Mouse (Mus musculus): ENCODE measurements at regions not wholly inside any gene's neighbourhood (a gene's known extent, or its start where the extent isn't known, plus 50 kb on each side); places are given as distances from the start of the nearest gene placed in this dataset.

DNA sequence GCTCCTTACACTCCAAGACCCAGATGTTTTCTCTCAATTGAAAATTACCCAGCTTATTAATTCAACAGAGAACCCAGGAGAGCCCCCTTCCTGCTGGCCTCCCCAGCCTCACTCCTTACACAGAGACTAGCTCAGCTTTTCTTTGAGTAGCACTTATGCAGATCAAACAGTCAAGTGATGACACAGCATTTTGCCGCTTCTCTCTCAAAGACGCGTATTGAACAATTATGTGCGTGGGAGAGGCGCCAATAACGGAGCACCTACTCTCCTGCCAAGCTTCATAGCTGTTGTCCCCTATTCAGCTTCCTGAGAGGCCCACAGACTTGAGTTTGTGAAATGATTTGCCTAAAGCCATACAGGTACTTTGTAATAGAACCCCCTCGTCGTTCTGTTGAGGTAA, 428.5 kb downstream of the Fut8 start:
- DNase-seq (ENCODE audit: low spot score in 2 of 2) = peak in 1 of 2 experiments; percentile 28

DNA sequence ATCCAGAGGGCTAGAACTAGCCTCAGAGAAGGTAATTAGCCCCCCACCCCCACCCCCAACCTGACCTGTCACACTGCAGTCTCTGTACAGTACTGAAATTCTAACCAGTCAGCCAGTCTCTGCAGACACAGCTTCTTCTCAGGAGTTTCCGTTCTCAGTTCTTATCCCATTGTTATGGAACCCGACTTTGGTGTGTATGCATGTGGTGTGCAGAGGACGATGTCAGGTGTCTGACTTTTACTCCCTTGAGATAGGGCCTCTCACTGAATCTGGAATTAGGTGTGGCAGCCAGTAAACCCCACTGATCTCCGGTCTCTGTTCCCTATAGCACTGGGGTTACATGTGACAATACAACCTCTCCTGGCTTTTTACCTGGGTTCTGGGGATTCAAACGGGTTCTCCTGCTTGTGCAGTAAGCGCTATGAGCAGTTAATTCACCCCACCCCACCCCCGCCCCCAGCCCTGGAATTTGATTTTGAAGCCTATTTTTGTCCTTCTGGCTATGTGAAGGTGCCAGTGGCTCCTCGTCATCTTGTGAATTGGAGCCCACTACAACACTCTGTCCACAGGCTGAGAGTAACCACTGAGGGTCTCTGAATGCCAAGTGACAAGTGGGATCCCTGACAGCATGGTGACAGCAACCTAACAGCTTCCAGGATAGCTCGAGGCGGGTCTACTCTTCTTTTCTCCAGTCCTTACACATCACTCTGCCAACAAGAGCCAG, 429.4 kb downstream of the Fut8 start:
- no peak for DNase-seq (ENCODE audit: low spot score in 2 of 2)

DNA sequence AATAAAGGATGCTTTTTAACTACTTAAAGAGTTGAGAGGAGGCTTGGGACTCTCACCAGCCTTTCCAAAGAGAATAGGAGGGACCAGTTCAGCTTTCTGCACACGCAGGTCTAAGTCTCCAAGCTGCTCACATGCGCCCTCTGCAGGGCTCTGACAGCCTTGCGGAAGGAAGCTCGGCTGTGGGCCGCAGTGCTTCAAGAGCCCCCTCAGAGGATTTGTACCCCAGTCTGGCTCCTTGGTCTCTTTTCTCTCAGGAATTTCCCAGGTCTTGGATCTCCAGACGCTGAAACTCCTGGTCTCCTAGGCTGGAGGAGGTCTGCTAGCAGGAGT, 429.9 kb downstream of the Fut8 start:
- peak; percentile 33 to 72 for DNase-seq (ENCODE audit: low spot score in 2 of 2)

DNA sequence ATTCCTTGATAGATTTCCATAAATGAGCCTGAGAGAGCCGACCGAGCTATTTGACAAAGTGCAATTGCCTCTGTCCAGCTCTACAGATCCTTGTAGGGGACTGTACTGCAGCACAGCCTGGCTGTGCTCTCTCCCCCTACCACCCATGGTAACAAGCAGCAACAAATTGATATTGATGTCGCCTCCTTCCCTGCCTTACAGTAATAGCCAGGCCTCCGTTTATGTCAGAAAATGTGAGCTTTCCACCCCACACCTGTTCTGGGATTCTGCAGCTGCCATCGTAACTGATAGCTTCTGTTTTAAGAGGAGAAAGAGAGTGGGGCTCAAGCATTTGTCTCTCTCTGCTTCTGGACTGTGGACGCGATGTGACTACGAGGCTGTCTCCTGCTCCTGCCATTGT, 432.6 kb downstream of the Fut8 start:
- no peak for DNase-seq (ENCODE audit: low spot score in 2 of 2)

DNA sequence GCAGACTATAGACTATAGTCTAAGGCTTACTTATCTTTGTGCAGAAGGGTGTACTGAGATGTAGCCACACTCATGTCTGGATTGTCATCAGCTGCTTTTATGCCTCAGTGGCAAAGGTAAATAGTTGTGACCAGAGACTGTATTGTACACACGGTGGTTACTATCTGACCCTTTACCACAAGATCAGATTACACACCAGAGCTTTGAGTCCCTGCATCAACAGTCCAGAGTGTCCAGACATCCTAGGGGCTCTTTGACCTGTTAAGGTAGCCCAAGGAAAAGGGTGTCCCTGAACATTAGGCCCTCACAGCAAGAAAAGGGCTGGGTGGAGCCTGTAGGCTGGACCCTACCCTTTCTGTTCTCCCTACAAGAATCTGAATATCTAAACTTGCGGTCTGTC, 436.4 kb downstream of the Fut8 start:
- no peak for DNase-seq (ENCODE audit: low spot score in 2 of 2)

DNA sequence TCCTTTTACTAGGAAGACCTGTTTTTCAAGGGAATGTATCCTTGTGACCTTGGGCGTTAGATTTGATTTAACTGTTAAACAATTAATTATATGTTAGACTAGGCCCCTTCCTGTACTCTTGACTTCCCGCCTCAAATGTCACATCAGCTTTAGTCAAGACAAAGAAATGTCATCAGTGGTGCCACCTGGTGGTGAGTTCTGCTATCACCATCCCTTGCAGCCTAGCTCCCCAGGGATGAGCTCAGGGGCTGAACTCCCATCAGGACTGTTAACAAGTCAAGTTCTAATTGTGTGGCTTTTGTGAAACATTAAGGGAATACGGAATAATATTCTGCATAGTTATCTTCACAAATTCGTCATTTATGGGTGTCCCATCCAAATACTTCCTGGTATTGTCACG, 436.8 kb downstream of the Fut8 start:
- DNase-seq (ENCODE audit: low spot score in 2 of 2) = no peak

DNA sequence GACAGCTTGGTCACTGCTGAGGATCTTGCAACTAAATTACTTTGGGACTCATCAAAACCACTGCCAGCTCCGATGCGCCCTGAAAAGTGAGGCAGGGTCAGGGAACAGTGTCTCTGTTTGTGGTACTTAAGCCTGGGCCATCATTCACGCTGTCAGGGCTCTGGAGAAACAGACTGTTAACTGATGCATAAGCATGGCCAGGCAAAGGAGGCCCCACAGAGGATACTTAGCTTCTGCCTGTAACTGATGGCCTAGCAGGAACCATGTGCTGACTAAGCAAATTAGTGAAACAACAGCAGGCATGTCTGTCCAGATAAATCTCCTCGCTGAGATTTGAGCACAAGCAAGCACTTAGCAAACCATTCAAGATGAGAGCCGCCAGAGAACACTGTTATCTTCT, 440.1 kb downstream of the Fut8 start:
- no peak for DNase-seq (ENCODE audit: low spot score in 2 of 2)

DNA sequence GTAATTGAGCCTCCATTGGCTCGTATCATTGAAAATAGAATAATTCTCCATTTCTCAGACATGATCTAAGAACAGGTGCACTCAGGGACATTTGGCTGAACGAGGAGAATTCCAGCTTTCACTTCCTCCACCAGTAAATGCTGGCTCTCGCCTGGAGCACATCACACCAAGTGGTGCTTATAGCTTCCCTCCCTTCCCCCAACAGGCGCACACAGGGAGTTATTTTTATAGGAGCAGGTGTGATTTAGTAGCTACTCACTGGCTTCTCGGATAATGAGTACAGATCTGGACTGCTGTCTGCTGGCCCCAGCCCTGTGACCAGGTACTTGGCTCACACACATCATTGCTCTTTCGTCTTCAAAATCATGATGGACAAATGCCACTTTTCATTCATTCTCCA, 456.2 kb downstream of the Fut8 start:
- DNase-seq (ENCODE audit: low spot score in 2 of 2) = peak in 1 of 2 experiments; percentile 17

GRCm38 (mm10) chr12:77696039-77696631, 458.2 kb downstream of the Fut8 start:
- no peak for DNase-seq (ENCODE audit: low spot score in 2 of 2)

DNA sequence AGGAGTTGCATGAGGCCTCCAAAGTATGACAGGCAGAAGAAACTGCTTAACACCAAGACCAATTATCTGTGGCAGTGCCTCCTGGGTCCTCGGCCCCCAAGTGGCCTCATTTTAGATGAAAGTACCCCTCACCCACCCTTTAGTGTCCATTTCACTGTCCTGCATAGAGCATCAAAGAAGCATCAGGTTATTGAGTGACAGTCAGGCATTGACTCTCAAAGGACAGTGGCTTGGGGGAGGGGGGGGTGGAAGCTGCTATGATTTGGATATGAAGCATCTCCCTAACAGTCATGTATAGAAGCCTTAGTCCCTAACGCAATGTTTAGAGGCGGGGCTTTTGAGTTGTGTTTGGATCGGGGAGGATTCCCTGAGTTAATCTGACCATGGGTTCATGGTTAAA, 458.7 kb downstream of the Fut8 start:
- DNase-seq (ENCODE audit: low spot score in 2 of 2) = no peak

DNA sequence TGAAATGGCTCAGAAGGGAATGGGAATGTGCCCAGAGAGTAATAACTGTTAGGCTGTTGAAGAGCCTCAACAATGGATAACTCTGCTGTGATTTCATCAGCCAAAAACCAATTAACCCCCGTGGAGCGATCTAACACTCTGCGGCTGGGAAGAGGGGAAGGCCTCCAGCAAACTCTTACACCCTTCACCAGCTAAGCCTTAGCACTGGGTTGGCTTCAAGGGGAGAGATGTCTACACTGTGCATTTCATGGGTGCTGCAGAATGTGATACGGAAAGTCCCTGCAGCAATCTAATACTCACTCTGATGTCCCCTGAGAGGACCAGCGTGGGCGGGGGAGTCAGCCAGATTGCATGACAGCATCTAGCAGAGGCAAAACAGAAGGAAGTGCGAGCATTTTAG, 460.2 kb downstream of the Fut8 start:
- DNase-seq (ENCODE audit: low spot score in 2 of 2) = no peak

GRCm38 (mm10) chr12:77699896-77700605, 462.1 kb downstream of the Fut8 start:
- DNase-seq (ENCODE audit: low spot score in 2 of 2) = no peak

GRCm38 (mm10) chr12:77715506-77715905, 477.6 kb downstream of the Fut8 start:
- no peak for DNase-seq (ENCODE audit: low spot score in 2 of 2)

GRCm38 (mm10) chr12:77715979-77716378, 478.1 kb downstream of the Fut8 start:
- DNase-seq (ENCODE audit: low spot score in 2 of 2) = no peak

- no peak for DNase-seq (ENCODE audit: low spot score in 2 of 2)
These were observed 466.3 kb upstream of the Gm6657 start for GRCm38 (mm10) chr12:77727766-77728165.

- peak; percentile 37 for DNase-seq (ENCODE audit: low spot score in 2 of 2)
These were observed 454.8 kb upstream of the Gm6657 start for GRCm38 (mm10) chr12:77739047-77739760.

DNA sequence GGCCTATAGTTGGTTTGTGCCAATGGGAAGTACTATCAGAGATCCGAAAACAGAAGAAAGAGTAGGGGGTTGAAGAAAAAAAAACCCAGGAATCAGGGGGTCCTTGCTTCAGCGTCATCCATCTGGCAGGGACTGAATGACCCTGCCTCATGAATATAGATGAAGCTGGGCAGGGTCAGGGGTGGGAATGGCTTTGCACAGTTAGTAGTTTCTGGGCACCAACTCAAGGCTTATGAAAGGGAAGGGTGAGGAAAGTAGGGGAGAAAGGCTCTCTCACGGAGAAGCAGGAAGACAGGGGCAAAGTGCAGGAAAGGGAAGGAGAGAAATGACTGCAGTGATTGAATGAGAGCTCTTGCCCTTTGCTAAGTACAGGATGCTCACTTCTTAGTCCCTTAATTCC, 451.3 kb upstream of the Gm6657 start:
- DNase-seq (ENCODE audit: low spot score in 2 of 2) = no peak

DNA sequence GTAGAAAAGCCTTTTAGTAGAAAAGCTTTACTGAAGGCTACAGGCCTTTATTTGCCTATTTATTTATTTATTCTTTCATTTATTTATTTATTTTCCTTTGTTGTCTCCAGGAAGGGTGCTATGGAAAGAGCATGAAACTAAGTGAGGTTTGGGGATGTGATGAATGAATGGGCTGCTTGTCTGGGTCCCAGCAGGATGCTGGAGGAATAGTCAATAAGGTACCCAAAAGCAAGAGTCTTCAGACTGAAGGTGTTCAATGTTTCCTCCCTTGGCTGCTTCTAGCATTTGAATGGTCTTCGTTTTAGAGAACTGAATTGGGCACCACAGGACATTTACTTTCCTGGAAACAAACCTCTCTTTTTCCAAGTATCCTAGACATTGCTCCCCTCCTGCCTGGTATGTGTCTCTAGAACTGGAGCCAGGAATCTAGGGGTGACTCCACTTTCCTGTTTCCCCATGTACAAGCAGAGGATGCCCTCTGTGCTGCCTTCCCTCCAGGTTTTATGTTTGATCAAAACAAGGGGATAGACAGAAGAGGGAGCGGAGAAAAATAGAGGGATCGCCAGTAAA, 444.5 kb upstream of the Gm6657 start:
- DNase-seq (ENCODE audit: low spot score in 2 of 2) = no peak

- DNase-seq (ENCODE audit: low spot score in 2 of 2) = no peak
These were observed 441.9 kb upstream of the Gm6657 start for GRCm38 (mm10) chr12:77752181-77752580.

DNA sequence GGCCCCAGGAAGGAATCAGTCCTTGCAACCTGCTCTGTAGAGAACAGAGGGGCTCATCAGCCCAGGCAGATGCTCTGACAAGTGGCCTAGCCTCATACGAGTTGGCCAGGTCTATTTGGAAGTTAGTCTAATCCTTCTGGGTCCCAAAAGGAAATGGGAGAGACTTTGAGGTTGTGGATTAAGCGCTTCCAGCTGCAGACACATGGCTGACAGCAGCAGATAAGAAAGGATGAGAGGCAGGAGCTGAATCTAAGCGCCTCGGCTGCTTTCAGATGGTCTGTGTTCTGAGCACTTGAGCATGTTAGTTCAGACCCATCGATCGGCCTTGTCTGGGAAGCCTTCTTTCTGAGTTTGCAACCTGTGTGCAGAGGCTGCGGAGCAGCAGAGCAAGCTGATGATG, 438.0 kb upstream of the Gm6657 start:
- DNase-seq (ENCODE audit: low spot score in 2 of 2) = no peak

GRCm38 (mm10) chr12:77760976-77761375, 433.1 kb upstream of the Gm6657 start:
- no peak for DNase-seq (ENCODE audit: low spot score in 2 of 2)

- DNase-seq (ENCODE audit: low spot score in 2 of 2) = no peak
These were observed 418.0 kb upstream of the Gm6657 start for GRCm38 (mm10) chr12:77776011-77776546.
